Mouse (Mus musculus): ENCODE measurements around the gene Sertad1. TPM values are rescaled to one million over a fixed set of nuclear protein-coding genes. Genes with fewer than 3 reads are reported as not detected.

Gene Sertad1
- polyA plus RNA-seq, 1 experiment: 50.7 TPM

GRCm38 (mm10) chr7:27531707-27532106 is 45.0 kb downstream of the Sertad1 start:
- H3K4me3 ChIP-seq (replicated peaks; ENCODE audit: extremely low read depth, low read depth, low read length): no peak overlapping the region
- TF ChIP-seq CTCF (IDR thresholded peaks at IDR 0.05; ENCODE audit: insufficient read depth, low read length): no peak
- no peak for TF ChIP-seq POLR2A (IDR thresholded peaks at IDR 0.05; ENCODE audit: borderline replicate concordance, extremely low read depth, low read depth, low read length)
- no peak for DNase-seq
- no peaks in the 10 kb centered on the region for H3K4me1 ChIP-seq (ENCODE audit: control insufficient read depth, insufficient read depth, low read length)
- WGBS: 86% methylated on average over 10 of the region's 10 CpGs

GRCm38 (mm10) chr7:27532480-27533050 is 45.9 kb downstream of the Sertad1 start:
- no peak for DNase-seq
- no peak overlapping the region for H3K4me3 ChIP-seq (replicated peaks; ENCODE audit: extremely low read depth, low read depth, low read length)
- TF ChIP-seq CTCF (IDR thresholded peaks at IDR 0.05; ENCODE audit: insufficient read depth, low read length): no peak
- TF ChIP-seq POLR2A (IDR thresholded peaks at IDR 0.05; ENCODE audit: borderline replicate concordance, extremely low read depth, low read depth, low read length): no peak
- H3K4me1 ChIP-seq (ENCODE audit: control insufficient read depth, insufficient read depth, low read length): no peaks in the 10 kb centered on the region
- WGBS: 89% methylated on average over 9 of the region's 9 CpGs

- 78% methylated on average over 2 of the region's 2 CpGs for WGBS
- Histone ChIP-seq H3K4me3 (replicated peaks; ENCODE audit: extremely low read depth, low read depth, low read length) (no peak overlapping the region), H3K4me1 (ENCODE audit: control insufficient read depth, insufficient read depth, low read length) (no peaks in the 10 kb centered on the region)
- no peak for DNase-seq
- no peak for TF ChIP-seq POLR2A (IDR thresholded peaks at IDR 0.05; ENCODE audit: borderline replicate concordance, extremely low read depth, low read depth, low read length)
- no peak for TF ChIP-seq CTCF (IDR thresholded peaks at IDR 0.05; ENCODE audit: insufficient read depth, low read length)
Measured at GRCm38 (mm10) chr7:27535386-27535785, 48.7 kb downstream of the Sertad1 start.

- no peak for TF ChIP-seq CTCF (IDR thresholded peaks at IDR 0.05; ENCODE audit: insufficient read depth, low read length)
- DNase-seq: no peak
- WGBS: 73% methylated on average over 6 of the region's 6 CpGs
- Histone ChIP-seq H3K4me1 (ENCODE audit: control insufficient read depth, insufficient read depth, low read length) (no peaks in the 10 kb centered on the region), H3K4me3 (replicated peaks; ENCODE audit: extremely low read depth, low read depth, low read length) (no peak overlapping the region)
Measured at GRCm38 (mm10) chr7:27536618-27537017, 49.9 kb downstream of the Sertad1 start.

- DNase-seq: no peak
- TF ChIP-seq POLR2A (IDR thresholded peaks at IDR 0.05; ENCODE audit: borderline replicate concordance, extremely low read depth, low read depth, low read length) (no peak), CTCF (IDR thresholded peaks at IDR 0.05; ENCODE audit: insufficient read depth, low read length) (no peak)
- WGBS: 89% methylated on average over 8 of the region's 8 CpGs
- Histone ChIP-seq H3K4me3 (replicated peaks; ENCODE audit: extremely low read depth, low read depth, low read length) (no peak overlapping the region), H3K4me1 (ENCODE audit: control insufficient read depth, insufficient read depth, low read length) (no peaks in the 10 kb centered on the region)
Measured at GRCm38 (mm10) chr7:27537998-27538397, 51.3 kb downstream of the Sertad1 start.

GRCm38 (mm10) chr7:27538797-27539196 is 52.1 kb downstream of the Sertad1 start:
- no peak for DNase-seq
- TF ChIP-seq CTCF (IDR thresholded peaks at IDR 0.05; ENCODE audit: insufficient read depth, low read length) (no peak), POLR2A (IDR thresholded peaks at IDR 0.05; ENCODE audit: borderline replicate concordance, extremely low read depth, low read depth, low read length) (no peak)
- Histone ChIP-seq H3K4me1 (ENCODE audit: control insufficient read depth, insufficient read depth, low read length) (no peaks in the 10 kb centered on the region), H3K4me3 (replicated peaks; ENCODE audit: extremely low read depth, low read depth, low read length) (no peak overlapping the region)
- 93% methylated on average over 2 of the region's 2 CpGs for WGBS

Other genes starting within 250 kb of the Sertad1 start
- gene Numbl, start 228.5 kb upstream of the Sertad1 start, polyA plus RNA-seq (2012; rRNA removed): 33.0 and 36.4 TPM in 2 replicates
- 496 and 612 TPM in 2 replicates for gene Ltbp4, start 149.2 kb upstream of the Sertad1 start, polyA plus RNA-seq (2012; rRNA removed)
- gene Shkbp1, start 130.9 kb upstream of the Sertad1 start, polyA plus RNA-seq (2012; rRNA removed): 76.4 and 85.1 TPM in 2 replicates
- not detected in 2 replicates for gene Gm20479, start 129.5 kb upstream of the Sertad1 start, polyA plus RNA-seq (2012; rRNA removed)
- 0.05 and 0.13 TPM in 2 replicates for gene Sptbn4, start 39.2 kb upstream of the Sertad1 start, polyA plus RNA-seq (2012; rRNA removed)
- 71.6 and 78.8 TPM in 2 replicates for gene Blvrb, start 38.9 kb upstream of the Sertad1 start, polyA plus RNA-seq (2012; rRNA removed)
- 10.2 and 10.5 TPM in 2 replicates for gene Sertad3, start 13.1 kb upstream of the Sertad1 start, polyA plus RNA-seq (2012; rRNA removed)
- 62.0 and 67.4 TPM in 2 replicates for gene Prx, start 12.4 kb downstream of the Sertad1 start, polyA plus RNA-seq (2012; rRNA removed)
- gene Hipk4, start 36.4 kb downstream of the Sertad1 start, polyA plus RNA-seq (2012; rRNA removed): 1.3 and 1.8 TPM in 2 replicates
- gene Pld3, start 66.3 kb downstream of the Sertad1 start, polyA plus RNA-seq (2012; rRNA removed): 180 and 201 TPM in 2 replicates
- 22.4 and 28.5 TPM in 2 replicates for gene 2310022A10Rik, start 66.3 kb downstream of the Sertad1 start, polyA plus RNA-seq (2012; rRNA removed)
- gene Akt2, start 104.6 kb downstream of the Sertad1 start, polyA plus RNA-seq (2012; rRNA removed): 81.4 and 101 TPM in 2 replicates
- gene Ttc9b, start 167.0 kb downstream of the Sertad1 start, polyA plus RNA-seq (2012; rRNA removed): not detected in 2 replicates
- 27.1 and 31.9 TPM in 2 replicates for gene Map3k10, start 187.7 kb downstream of the Sertad1 start, polyA plus RNA-seq (2012; rRNA removed)
- 0.36 and 1.5 TPM in 2 replicates for gene Zfp607b, start 202.4 kb downstream of the Sertad1 start, polyA plus RNA-seq (2012; rRNA removed)
- 1.2 and 1.9 TPM in 2 replicates for gene Zfp60, start 244.5 kb downstream of the Sertad1 start, polyA plus RNA-seq (2012; rRNA removed)

Data from lung, adult 2 months (tissue).